Mouse (Mus musculus): ENCODE data around the gene Aldh4a1.
A peak's percentile ranks its signal among the peaks of the same experiment; 100 is the strongest.

Aldh4a1 gene

DNA sequence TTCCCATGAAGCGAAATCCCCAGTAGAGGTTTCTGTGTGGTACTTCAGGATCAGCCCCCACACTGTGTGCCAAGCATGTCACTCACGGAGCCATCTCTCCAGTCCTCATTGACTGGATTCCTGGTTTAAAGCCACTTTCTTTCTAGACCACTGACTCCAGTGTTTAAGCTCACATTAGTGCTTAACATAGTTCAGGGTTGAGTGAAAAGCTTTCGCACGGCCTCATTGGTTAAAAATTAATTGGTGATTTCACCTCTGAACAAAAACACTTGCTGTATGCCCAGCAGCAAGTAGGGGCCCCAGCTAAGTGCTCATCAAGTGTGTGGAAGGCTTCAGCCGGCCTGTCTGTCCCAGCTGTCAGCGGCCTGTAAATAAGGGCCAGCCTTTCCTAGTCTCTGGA is 45.0 kb downstream of the Aldh4a1 start:
- DNase-seq (ENCODE audit: low spot score in 2 of 2) = no peak

DNA sequence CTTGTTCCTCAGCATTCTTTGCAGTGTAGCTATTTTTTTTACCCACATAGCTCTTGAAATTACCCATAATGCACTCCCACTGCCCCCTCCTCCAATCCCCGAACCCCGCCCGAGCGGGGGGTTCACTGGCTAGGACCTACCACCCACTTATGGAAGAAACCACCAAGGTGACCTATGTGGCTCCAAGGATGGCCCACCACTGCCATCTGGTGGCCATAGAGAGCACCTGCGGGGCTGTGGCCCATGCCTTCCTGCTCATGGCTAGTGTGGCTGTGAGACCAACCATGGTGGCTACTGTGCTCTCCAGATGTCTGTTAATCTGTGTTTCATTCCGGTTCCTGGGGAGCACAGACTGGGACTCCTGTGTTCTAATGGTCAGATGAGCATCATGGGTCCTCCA is 47.2 kb downstream of the Aldh4a1 start:
- no peak for DNase-seq (ENCODE audit: low spot score in 2 of 2)

DNA sequence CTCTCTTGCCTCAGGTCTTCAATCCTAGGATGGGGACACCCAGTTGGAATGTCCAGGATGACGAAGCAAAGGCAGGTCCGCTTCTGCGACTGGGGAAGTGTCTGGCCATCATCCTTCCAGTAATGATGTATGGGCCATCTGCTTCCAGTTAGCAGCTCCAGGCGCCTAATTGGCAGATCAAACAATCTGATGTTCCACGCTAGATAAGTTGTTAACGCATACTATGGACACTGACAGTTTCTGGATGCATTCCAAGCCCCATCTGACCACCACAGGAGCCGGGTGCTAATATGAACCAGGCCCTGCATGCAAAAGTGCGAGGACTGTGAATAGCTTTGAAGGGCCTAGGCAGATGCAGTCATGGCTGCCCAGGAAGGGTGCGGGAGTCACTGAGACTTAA is 53.0 kb downstream of the Aldh4a1 start:
- no peak for DNase-seq (ENCODE audit: low spot score in 2 of 2)

DNA sequence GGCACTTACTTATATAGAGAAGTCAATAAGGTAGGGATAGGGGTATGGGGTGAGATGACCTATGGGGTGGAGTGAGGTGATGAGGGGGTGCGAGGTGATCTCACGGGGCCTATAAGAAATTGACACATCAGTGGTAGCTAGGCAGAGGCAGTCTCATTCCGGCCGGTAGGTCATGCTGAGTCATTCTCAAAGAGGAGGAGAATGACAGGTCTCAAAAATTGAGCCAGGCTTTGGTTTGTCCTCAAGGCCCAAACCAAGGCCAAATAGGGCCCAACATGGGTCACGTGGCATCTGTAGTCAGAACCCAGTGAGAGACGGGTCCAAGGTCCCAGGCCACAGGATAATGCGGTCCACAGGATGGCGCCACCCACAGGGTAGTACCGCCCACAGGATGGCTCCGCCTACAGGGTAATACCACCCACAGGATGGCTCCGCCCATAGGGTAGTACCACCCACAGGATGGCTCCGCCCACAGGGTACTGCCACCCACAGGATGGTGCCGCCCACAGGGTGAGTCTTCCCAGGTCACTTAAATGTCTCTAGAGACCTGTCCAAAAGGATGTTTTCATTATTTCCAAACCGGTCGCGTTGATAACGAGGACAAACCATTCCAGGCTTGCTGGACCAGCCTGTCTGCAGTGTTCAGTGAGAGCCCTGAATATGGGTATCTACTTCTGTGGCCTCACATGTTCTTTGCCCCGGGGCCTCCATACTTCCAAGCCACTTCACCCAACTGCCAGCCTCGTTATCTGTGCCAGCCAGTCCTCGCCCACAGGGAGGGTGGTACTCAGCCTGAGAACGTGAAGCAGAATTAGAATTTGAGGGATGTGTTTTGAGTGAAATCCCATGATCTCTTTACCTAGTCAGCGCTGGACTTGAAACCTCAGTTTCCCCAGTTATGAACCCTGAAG is 61.3 kb downstream of the Aldh4a1 start:
- DNase-seq (ENCODE audit: low spot score in 2 of 2) = no peak

DNA sequence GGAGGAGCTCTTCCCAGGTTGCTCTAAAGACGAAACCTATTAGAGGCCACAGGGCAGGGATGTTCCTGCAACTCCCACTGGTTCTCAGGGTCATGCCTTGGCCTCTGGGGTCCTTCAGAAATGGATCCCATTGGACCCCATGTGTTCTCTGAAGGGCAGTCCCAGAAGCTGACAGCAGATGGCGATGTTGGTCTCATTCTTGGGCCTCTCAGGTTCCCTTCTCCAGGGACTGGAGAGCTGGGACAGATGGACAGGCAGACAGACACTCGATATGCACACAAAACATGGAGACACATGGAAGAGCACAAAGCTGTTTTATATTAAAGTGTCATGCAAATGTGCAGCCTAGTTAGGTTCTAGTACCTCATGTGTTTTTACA is 62.0 kb downstream of the Aldh4a1 start:
- DNase-seq (ENCODE audit: low spot score in 2 of 2) = peak; percentile 23 to 33

DNA sequence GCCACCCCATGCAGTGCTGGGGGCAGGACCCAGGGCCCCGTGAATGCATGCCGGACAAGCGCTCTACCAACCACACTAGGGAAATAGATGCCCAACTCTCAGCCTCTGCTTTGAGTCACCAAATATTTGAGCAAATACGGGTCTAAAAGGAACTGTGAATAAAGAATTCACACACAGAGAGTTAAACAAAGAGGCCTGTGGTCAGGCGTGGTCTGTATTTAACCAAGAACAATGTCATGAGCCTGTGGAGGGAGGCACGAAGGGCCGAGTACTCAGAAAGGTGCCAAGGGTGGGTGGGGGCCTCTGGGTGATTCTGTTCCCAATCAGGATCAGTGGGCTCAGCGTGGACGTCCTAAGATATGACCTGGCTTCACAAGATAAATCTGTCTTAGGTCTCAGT is 65.4 kb downstream of the Aldh4a1 start:
- DNase-seq (ENCODE audit: low spot score in 2 of 2) = no peak

DNA sequence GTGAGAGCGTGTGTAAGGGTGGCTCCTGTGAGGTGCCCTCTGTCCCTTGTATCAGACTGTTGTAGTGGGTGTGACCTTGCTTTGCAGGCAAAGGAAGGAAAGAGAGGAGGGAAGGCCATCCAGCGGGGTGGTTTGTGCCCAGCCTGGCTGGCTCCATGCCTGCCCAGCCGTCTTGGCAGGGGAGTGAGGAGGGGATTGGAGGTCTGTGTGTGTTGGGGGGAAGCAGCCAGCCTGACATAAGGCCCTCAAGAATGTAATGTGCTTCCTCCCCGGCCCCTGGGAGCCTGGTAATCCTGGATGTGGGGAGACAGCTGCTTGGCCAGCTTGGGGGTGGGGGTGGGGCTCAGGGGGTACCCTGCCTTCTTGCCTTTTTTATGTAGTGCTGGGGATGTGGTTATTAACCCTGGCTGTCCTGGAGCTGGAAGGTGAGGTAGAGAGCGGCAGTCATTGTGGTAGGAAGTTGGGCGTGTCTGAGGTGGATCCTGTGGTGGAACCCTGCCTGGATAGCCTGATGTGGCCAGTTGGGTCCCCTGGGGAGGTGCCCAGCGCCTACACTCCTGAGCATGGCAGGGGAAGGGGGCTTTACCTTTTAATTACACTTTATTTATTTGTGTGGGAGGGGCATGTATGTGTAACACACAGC is 67.1 kb downstream of the Aldh4a1 start:
- no peak for DNase-seq (ENCODE audit: low spot score in 2 of 2)

DNA sequence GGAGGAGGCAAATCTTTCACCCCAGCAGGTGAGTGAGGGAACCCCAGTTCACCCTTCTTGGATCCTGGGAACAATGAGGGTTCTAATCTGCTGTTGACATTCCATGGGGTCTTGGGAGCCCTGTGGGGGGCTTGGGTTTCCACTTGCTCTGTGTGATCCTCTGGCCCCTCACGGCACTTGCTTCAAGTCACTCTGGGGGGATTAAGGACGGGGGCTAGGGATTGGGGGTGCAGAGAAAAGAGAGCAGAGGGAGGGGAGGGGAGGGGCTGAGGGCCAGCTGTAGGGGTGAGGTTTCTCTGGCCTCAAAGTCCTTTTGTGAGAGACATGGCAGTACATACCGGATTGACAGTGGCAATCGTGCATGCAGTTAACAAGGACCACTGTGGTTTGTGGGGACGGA is 70.6 kb downstream of the Aldh4a1 start:
- no peak for DNase-seq (ENCODE audit: low spot score in 2 of 2)

DNA sequence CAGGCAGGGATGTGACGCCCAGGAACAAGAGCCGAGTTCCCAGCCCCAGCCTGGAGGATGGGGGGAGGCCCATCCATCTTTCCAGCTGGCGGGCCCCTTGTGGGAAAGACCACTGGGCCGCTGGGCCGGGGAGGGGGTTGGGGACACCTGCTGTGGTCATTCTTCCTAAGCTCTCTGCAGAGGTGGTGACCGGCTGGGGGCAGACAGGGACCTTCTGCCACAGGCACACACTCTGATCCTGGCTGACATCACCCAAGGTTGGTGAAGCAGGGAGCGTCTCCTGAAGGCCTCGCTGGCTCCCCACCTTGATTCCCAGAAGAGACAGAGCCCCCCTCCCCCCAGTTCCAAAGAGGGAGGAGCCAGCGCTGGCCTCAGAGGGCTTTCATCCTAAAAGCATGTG is 75.1 kb downstream of the Aldh4a1 start:
- no peak for DNase-seq (ENCODE audit: low spot score in 2 of 2)

DNA sequence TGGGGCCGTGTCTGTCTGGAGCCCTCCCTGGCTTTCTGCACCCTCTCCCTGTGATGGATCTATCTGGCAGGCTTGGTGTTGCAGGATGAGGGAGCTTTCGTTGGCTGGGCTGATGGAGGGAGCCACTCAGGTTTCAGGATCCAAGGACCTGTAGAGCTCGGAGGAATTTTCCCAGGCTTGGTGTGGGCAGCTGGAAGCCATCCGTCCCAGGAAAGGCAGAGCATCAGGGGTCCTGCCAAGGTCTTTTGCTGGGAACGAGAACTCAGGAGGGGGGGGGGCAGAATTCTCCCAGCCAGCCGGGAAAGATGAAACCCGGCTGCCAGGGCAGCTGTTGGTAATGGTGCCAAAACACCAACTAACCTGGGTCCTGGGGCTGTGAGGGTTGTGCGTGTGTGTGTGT is 75.9 kb downstream of the Aldh4a1 start:
- no peak for DNase-seq (ENCODE audit: low spot score in 2 of 2)

Data from right cerebral cortex, postnatal 36 days (tissue).